Mouse (Mus musculus) embryo, embryonic 10.5 days (tissue): ENCODE data around the gene BC025920.
"Not testable (repeated sequence)": the region's sequence is repeated elsewhere in the genome, so short reads cannot be mapped to it uniquely, and the experiment has no call there.

ENCODE experiments used
- DNase-seq: peaks from one replicate; pipeline ENCODE4 v3.0.0-alpha.2; 2015; ENCODE audit warnings: low spot score

Gene BC025920

GRCm38 (mm10) chr10:81604019-81604967, 1.8 kb upstream of the BC025920 start:
- no peak for DNase-seq

GRCm38 (mm10) chr10:81604968-81605665, 953 bp upstream of the BC025920 start:
- peak; percentile 96 for DNase-seq

GRCm38 (mm10) chr10:81605666-81605973, 450 bp upstream of the BC025920 start:
- no peak for DNase-seq

GRCm38 (mm10) chr10:81608308-81608707, 2.2 kb downstream of the BC025920 start:
- DNase-seq, result no peak

- no peak for DNase-seq
Measured at GRCm38 (mm10) chr10:81612779-81613178, 6.7 kb downstream of the BC025920 start.

- peak; percentile 58 for DNase-seq
Measured at GRCm38 (mm10) chr10:81615486-81615885, 9.4 kb downstream of the BC025920 start.

- no peak for DNase-seq
Measured at GRCm38 (mm10) chr10:81619976-81620375, 13.9 kb downstream of the BC025920 start.

GRCm38 (mm10) chr10:81620786-81621185, 14.7 kb downstream of the BC025920 start:
- DNase-seq, result no peak

- no peak for DNase-seq
Measured at GRCm38 (mm10) chr10:81623441-81623840, 17.4 kb downstream of the BC025920 start.

GRCm38 (mm10) chr10:81626101-81626993, 20.3 kb downstream of the BC025920 start:
- no peak for DNase-seq

GRCm38 (mm10) chr10:81626994-81627835, 21.1 kb downstream of the BC025920 start, which contains the start of gene Sirt6:
Sirt6 (minus strand) TSS chr10:81627797.
- DNase-seq, result peak; percentile 96

GRCm38 (mm10) chr10:81627836-81628220, 21.8 kb downstream of the BC025920 start:
- no peak for DNase-seq

GRCm38 (mm10) chr10:81628390-81628789, 22.3 kb downstream of the BC025920 start, which contains the start of gene Ankrd24:
Ankrd24 (plus strand) TSS chr10:81628540.
- DNase-seq, result no peak

- peak; percentile 87 for DNase-seq
Measured at GRCm38 (mm10) chr10:81633253-81634099, 27.4 kb downstream of the BC025920 start.

GRCm38 (mm10) chr10:81636338-81636737, 30.3 kb downstream of the BC025920 start:
- no peak for DNase-seq

GRCm38 (mm10) chr10:81638101-81638500, 32.0 kb downstream of the BC025920 start:
- no peak for DNase-seq

- not testable (repeated sequence) for DNase-seq
Measured at GRCm38 (mm10) chr10:81640825-81641224, 34.8 kb downstream of the BC025920 start.

GRCm38 (mm10) chr10:81641566-81641965, 35.5 kb downstream of the BC025920 start:
- no peak for DNase-seq

GRCm38 (mm10) chr10:81641978-81642647, 36.0 kb downstream of the BC025920 start:
- DNase-seq, result no peak
